Mouse (Mus musculus) hindbrain, postnatal 0 days (tissue): Measurements from ENCODE around the gene Hist2h3b. TPM values are rescaled to one million over a fixed set of nuclear protein-coding genes. Genes with fewer than 3 reads are reported as not detected.
"Not testable (repeated sequence)": the region's sequence is repeated elsewhere in the genome, so short reads cannot be mapped to it uniquely, and the experiment has no call there.

Source experiments
- ATAC-seq: fragments of 200-750 bp; cut with Nextera tagmentation; 2 replicates; pipeline ENCODE4 v1.8.0; 2017; ENCODE audit warnings: mild to moderate bottlenecking, moderate TSS enrichment, moderate library complexity
- DNase-seq: peaks from one replicate; pipeline ENCODE4 v3.0.0-alpha.2; 2015; ENCODE audit warnings: low spot score
- H3K27ac ChIP-seq: fragments of 300-500 bp; sonication (generic); 2 replicates; pipeline ENCODE4 v1.5.1; 2014; ENCODE audit warnings: mild to moderate bottlenecking
- H3K27me3 ChIP-seq: fragments of 300-500 bp; sonication (generic); 2 replicates; pipeline ENCODE4 v1.6.1; 2014; ENCODE audit warnings: low read length, mixed read lengths; ENCODE audit not compliant: insufficient read depth
- H3K36me3 ChIP-seq: fragments of 300-500 bp; sonication (generic); 2 replicates; pipeline ENCODE4 v1.6.1; 2014; ENCODE audit warnings: low read length, mixed read lengths; ENCODE audit not compliant: insufficient read depth
- H3K4me1 ChIP-seq: fragments of 300-500 bp; sonication (generic); 2 replicates; pipeline ENCODE4 v1.6.1; 2014; ENCODE audit warnings: antibody characterized with exemption, low read length, mixed read lengths; ENCODE audit not compliant: insufficient read depth
- H3K4me2 ChIP-seq: fragments of 300-500 bp; sonication (generic); 2 replicates; pipeline ENCODE4 v1.6.1; 2014; ENCODE audit warnings: low read depth, mild to moderate bottlenecking, low read length, moderate library complexity, mixed read lengths
- H3K4me3 ChIP-seq: fragments of 300-500 bp; sonication (generic); 2 replicates; pipeline ENCODE4 v1.5.1; 2014; ENCODE audit warnings: low read length
- H3K9ac ChIP-seq: fragments of 300-500 bp; sonication (generic); replicated peaks from 2 replicates; pipeline ENCODE4 v1.6.1; 2014; ENCODE audit warnings: mild to moderate bottlenecking, low read length, moderate library complexity, mixed read lengths
- H3K9me3 ChIP-seq: fragments of 300-500 bp; sonication (generic); 2 replicates; pipeline ENCODE4 v1.6.1; 2016; ENCODE audit warnings: low read length, mixed read lengths
- CTCF ChIP-seq: IDR thresholded peaks from 2 replicates; pipeline ENCODE4 v1.5.1; 2016; ENCODE audit warnings: antibody characterized with exemption, control low read depth, low read depth
- WGBS: fragments of 180-500 bp; shearing (Covaris S2); extraction: QIAGEN DNeasy Blood & Tissue Kit; methylation state at CpG from one replicate; pipeline ENCODE4 v1.1.7; 2014; 5-methylcytosine and 5-hydroxymethylcytosine counted together
- polyA plus RNA-seq: library from polyadenylated mRNA; unstranded; fragments of >200 nt; fragmentation: Nextera tagmentation; extraction: Ambion mirVana; gene quantifications from 2 replicates; pipeline ENCODE4 v1.2.1, GENCODE M21; 2015
- total RNA-seq: library from RNA; depleted of rRNA; stranded (reverse); fragments of >200 nt; gene quantifications from 2 replicates; pipeline ENCODE4 v1.2.3, GENCODE M21; 2014; rRNA removed

The Hist2h3b gene
- total RNA-seq, result 1,585 and 2,263 TPM in 2 replicates
- 15.7 and 22.9 TPM in 2 replicates for polyA plus RNA-seq

DNA sequence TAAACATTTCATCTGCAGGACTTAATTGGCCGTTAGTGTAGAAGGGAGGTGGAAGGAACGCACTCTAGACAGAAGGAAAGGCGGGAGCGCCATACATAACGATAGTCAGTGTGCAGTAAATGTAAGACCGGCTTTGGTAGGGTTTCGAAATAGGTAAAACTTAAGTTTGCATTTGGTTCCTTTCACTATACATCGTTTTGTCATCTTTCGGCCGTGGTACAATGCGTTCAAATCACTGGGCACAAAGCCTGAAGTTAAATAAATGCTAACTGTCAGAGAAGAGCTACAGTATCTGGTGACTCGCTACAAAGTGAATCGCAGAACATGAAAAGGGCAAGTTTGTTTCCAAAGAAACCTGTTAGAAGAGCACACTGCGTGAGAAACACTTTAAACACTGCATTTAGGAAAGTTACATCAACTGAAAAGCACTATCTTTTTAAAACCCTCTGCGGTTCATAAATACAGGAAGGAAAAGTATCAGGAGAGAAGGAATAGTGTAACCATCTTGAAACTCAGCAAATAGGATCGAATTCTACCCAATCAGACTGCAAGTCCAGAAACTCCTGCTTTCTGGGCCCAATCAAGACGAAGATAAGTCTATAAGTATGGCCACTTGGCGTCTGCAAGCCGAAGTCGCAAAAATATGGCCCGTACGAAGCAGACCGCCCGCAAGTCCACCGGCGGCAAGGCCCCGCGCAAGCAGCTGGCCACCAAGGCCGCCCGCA, at the start of gene Hist2h3b:
Gene Hist2h3b (plus strand): TSS at position 604 of the 725 bp plus-strand sequence.
- H3K4me3 ChIP-seq, result peak within 1 kb of the TSS; percentile 45
- H3K36me3 ChIP-seq, result no peaks in the 10 kb centered on the region
- peak within 1 kb of the TSS; percentile 89 for H3K27ac ChIP-seq
- DNase-seq (peak; percentile 93), ATAC-seq (peak; percentile 77)
- no peak for TF ChIP-seq CTCF
- peak within 1 kb of the TSS; percentile 70 for H3K4me2 ChIP-seq
- 20% methylated on average over 28 of the region's 30 CpGs for WGBS
- peak within 1 kb of the TSS; percentile 58 for H3K9ac ChIP-seq
- H3K4me1 ChIP-seq, result peaks cover 13% of the 10 kb centered on the region
- no peaks in the 10 kb centered on the region for H3K9me3 ChIP-seq
- H3K27me3 ChIP-seq, result no peaks in the 10 kb centered on the region

DNA sequence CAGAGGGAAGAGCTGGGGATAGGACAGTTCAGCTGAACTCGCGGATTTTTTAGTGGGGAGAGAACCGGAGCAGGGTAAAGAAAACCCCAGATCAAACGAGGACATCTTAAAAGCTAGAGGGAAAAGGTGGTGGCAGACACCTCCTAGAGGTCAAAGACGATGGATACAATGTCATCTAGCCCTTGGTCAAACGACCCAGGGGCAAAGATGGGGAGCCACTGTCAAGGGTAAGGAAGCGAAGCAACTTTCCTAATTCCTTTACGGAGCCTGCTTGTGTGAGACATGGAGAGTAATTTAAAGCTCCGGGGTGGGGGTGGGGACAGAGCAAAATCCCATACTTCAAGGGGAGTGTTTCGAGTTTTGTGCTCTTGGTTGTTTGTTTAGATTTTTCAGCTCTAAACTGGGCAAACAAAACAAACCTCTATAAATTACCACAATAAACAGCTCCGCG, 49.2 kb upstream of the Hist2h3b start:
- WGBS, result under 1% methylated on average over 12 of the region's 12 CpGs
- H3K36me3 ChIP-seq, result no peaks in the 10 kb centered on the region
- H3K9me3 ChIP-seq, result no peaks in the 10 kb centered on the region
- peak overlapping the region; percentile 60 for H3K4me3 ChIP-seq
- peak overlapping the region; percentile 69 for H3K9ac ChIP-seq
- H3K4me2 ChIP-seq, result peak overlapping the region; percentile 79
- TF ChIP-seq CTCF, result peak; percentile 43
- peak overlapping the region; percentile 98 for H3K27ac ChIP-seq
- H3K4me1 ChIP-seq, result peaks cover 16% of the 10 kb centered on the region
- DNase-seq (no peak), ATAC-seq (peak; percentile 39; the same call in 1 of the 2 replicates)
- H3K27me3 ChIP-seq, result no peaks in the 10 kb centered on the region

DNA sequence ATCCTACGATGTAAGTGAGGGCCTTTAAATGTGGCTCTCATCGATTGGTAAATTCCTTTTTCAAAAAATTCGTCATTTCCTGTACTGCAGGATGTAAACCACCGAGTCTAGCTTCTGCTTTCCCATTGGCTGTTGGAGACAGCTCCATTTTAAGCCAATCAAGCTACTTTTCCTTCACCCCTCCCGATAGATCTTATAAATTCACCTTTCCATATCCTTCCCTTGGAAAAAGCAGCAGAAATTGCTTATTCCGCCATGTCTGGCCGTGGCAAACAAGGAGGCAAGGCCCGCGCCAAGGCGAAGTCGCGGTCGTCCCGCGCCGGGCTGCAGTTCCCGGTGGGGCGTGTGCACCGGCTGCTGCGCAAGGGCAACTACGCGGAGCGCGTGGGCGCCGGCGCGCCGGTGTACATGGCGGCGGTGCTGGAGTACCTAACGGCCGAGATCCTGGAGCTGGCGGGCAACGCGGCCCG, 48.8 kb upstream of the Hist2h3b start, which contains the start of the genes Bola1 and Hist2h2ab:
Gene Bola1 (minus strand): TSS at position 49 of the 470 bp plus-strand sequence.
Gene Hist2h2ab (plus strand): TSS at position 205 of the 470 bp plus-strand sequence.
- Histone ChIP-seq H3K9ac (peak within 1 kb of the TSS; percentile 69), H3K36me3 (no peaks in the 10 kb centered on the region), H3K27ac (peak within 1 kb of the TSS; percentile 98), H3K4me1 (peaks cover 16% of the 10 kb centered on the region), H3K4me3 (peak within 1 kb of the TSS; percentile 60), H3K9me3 (no peaks in the 10 kb centered on the region), H3K4me2 (peak within 1 kb of the TSS; percentile 79), H3K27me3 (no peaks in the 10 kb centered on the region)
- no peak for TF ChIP-seq CTCF
- ATAC-seq (peak; percentile 93), DNase-seq (peak; percentile 91)
- under 1% methylated on average over 37 of the region's 37 CpGs for WGBS

DNA sequence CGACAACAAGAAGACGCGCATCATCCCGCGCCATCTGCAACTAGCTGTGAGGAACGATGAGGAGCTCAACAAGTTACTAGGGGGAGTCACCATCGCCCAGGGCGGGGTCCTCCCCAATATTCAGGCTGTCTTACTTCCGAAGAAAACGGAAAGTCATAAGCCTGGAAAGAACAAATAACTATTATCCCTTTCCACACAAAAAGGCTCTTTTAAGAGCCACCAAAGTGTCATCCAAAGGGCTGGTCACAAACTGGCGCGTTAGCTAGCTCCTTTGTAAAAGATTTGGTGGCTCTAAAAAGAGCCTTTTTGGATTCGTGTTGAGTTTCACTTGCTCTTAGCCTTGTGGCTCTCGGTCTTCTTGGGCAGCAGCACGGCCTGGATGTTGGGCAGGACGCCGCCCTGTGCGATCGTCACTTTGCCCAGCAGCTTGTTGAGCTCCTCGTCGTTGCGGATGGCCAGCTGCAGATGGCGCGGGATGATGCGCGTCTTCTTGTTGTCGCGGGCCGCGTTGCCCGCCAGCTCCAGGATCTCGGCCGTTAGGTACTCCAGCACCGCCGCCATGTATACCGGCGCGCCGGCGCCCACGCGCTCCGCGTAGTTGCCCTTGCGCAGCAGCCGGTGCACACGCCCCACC, 48.2 kb upstream of the Hist2h3b start:
- 0% methylated on average over 23 of the region's 47 CpGs for WGBS
- not testable (repeated sequence) for H3K36me3 ChIP-seq, H3K27me3 ChIP-seq, H3K9me3 ChIP-seq, ATAC-seq
- peak overlapping the region; percentile 60 for H3K4me3 ChIP-seq
- TF ChIP-seq CTCF, result peak; percentile 3; the same call in 1 of the 2 replicates
- H3K9ac ChIP-seq, result peak overlapping the region; percentile 69
- H3K4me1 ChIP-seq, result peaks cover 16% of the 10 kb centered on the region
- DNase-seq, result peak; percentile 33
- peak overlapping the region; percentile 79 for H3K4me2 ChIP-seq
- H3K27ac ChIP-seq, result peak overlapping the region; percentile 98

DNA sequence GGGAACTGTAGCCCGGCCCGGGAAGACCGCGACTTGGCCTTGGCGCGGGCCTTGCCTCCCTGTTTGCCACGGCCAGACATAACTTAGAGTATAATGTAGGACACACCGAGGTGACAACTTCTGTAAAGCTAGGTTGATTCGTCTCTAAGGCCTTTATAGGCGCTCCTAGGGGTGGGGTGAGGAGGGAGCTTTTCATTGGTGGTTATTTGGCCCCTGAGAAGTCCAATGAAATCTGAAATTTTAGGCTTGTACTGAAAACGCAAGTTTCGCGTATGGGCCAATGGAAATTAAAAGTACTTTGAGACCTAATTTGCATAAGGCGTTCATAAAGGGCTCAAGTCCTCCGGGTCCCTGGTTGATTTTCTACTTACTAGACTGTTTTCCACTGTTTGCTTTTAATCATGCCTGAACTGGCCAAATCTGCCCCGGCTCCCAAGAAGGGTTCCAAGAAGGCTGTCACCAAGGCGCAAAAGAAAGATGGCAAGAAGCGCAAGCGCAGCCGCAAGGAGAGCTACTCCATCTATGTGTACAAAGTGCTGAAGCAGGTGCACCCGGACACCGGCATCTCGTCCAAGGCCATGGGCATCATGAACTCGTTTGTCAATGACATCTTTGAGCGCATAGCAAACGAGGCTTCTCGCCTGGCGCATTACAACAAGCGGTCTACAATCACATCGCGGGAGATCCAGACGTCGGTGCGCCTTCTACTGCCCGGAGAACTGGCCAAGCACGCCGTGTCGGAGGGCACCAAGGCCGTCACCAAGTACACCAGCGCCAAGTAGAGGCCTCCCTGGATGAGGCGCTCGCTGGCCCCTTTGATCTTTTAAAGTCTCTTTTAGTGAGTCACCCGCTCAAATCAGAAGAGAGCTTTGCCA, 47.5 kb upstream of the Hist2h3b start, which contains the start of the genes Hist2h2ac and Hist2h2be:
Gene Hist2h2ac (minus strand): TSS at position 116 of the 875 bp plus-strand sequence.
Gene Hist2h2be (plus strand): TSS at position 355 of the 875 bp plus-strand sequence.
- Histone ChIP-seq H3K9ac (peak within 1 kb of the TSS; percentile 69), H3K4me2 (peak within 1 kb of the TSS; percentile 79), H3K4me1 (peaks cover 16% of the 10 kb centered on the region), H3K27ac (peak within 1 kb of the TSS; percentile 98), H3K27me3 (no peaks in the 10 kb centered on the region), H3K9me3 (no peaks in the 10 kb centered on the region), H3K36me3 (no peaks in the 10 kb centered on the region), H3K4me3 (peak within 1 kb of the TSS; percentile 60)
- ATAC-seq (peak; percentile 90), DNase-seq (peak; percentile 91)
- under 1% methylated on average over 43 of the region's 43 CpGs for WGBS
- no peak for TF ChIP-seq CTCF

DNA sequence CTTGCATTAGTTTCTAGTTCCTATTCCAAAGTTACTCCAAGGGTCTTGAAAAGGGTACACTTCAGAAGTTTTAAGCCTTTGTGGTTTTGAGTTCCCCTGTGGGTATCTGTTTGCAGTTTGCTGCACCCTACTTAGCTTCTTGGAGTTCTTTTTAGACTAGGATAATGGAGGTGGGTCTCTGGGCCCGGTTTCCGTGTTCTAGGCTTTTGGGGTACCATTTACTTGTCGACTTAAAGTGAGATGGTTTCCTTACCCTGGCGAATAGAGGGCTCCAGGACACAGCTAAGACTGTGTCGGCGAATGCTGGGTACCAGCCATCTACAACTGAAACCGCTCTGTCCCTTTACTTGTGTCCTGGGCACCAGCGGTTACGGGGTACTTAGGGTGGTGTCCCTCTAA, 46.8 kb upstream of the Hist2h3b start:
- peak; percentile 4 for DNase-seq
- Histone ChIP-seq H3K9ac (peak overlapping the region; percentile 69; the same call in 1 of the 2 replicates), H3K36me3 (no peaks in the 10 kb centered on the region), H3K4me3 (peak overlapping the region; percentile 60), H3K9me3 (no peaks in the 10 kb centered on the region), H3K4me1 (peaks cover 16% of the 10 kb centered on the region), H3K4me2 (peak overlapping the region; percentile 79), H3K27ac (peak overlapping the region; percentile 98), H3K27me3 (no peaks in the 10 kb centered on the region)
- ATAC-seq, result no peak
- 9% methylated on average over 9 of the region's 9 CpGs for WGBS
- no peak for TF ChIP-seq CTCF
